Mouse (Mus musculus) spleen, adult 12 weeks (tissue): Measurements from ENCODE around the gene Eml1.

Experiments
- DNase-seq: peaks from one replicate; pipeline ENCODE4 v3.0.0; 2022; ENCODE audit warnings: low spot score

Gene Eml1

DNA sequence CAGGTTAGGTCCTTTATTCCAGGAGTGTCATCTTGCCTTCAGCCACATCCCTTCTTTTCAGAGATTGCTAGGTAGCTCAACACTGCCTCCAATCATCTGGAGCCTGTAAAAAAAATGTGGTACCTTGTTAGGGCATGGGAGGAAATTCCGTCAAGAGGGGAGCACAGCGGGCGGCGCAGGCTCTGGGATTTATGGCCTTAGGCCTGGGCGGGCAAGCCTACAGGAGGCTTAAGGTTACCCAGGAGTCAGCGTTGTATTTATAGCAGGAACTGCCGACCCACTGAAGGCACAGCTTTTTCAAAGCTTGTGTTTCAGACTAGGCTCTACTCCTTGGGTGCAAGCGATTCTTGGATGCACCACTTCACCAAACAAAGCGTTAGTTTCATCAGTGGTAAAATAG lies 2.9 kb downstream of the Eml1 start:
- no peak for DNase-seq

GRCm38 (mm10) chr12:108374689-108375088 lies 3.9 kb downstream of the Eml1 start:
- DNase-seq: no peak

DNA sequence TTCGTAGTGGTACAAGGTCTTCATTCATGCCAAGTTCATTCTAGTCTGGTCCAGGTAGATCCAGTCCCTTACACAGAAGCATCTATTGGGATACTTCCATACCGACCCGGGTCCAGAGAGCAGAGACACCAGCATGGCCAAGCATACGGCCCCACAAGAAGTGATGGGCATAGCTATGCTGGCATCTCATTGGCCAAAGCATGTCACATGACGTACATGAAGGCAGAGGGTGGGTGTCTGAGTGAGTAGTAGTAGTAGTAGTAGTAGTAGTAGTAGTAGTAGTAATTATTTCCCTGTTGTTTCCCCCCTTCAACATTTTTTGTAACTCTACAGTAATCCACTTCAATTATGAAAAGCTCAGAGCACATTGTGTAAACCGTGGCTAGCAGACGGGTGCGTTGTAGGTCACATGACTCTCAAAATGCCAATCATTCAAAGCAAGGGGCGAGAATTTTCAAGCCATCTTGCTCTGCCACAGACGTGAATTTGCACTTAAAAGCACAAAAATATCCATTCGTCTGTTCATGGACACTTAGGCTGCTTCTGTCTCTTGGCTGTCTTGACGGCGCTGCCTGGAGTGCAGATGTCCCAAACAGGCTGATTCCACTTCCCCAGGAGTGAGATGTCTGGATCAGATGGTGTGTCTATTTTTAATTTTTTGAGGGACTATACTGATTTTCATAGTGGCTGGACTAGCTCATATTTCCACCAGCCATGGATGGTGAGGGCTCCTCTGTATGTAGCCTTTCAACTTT lies 7.8 kb downstream of the Eml1 start:
- no peak for DNase-seq

DNA sequence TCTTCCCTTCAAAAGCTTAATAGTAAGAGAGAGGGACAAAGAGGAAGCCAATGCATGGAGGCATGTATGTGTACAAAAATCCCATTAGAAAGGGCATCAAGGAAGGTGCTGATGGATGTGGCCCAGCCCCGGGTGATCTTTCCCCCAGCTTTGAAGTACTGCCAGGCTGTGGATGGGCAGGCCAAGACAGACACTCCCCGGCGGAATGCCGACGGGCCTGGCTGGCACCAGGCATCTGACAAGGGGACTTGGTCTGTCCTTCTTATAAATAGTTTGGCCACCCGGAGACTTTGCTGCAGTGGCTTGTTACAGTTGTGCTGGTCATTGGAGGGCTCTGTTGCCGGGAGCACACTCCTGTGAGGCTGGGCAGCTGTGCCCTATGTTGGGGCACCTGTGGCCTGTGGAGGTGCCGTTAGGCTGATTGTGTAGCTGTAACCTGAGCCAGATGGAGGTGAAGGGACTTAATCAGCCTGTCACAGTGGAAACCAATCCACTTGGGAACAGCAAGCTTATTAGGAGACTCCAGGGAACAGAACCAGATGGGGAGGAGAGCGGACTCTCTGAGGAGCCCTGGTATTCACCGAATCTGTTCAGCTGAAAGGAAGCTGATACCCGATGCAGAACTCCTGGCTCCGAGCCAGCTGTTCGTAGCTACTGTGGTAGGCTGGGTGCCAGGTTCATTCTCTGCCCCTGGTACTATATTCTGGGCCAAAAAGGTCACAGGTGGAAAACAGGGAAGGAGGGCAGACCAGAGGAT lies 15.9 kb downstream of the Eml1 start:
- no peak for DNase-seq

DNA sequence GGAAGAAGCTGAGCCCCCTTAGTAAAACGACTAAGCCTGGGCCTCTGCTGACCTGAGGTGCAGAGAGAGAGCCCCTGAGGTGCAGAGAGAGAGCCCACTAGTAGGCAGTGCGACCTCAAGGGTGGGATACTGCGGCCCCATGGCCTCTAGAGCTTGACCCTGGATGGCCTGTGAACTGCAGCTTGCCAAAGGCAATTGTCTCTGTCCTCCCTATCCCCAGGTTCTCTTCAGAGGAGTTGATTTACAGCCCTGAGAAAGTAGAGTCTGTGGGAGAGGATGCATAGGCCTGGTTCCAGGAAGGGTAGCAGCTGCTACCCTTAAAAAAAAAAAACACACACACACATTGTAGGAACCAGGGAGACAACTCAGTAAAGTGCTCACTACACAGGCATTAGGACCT lies 19.0 kb downstream of the Eml1 start:
- DNase-seq: no peak

DNA sequence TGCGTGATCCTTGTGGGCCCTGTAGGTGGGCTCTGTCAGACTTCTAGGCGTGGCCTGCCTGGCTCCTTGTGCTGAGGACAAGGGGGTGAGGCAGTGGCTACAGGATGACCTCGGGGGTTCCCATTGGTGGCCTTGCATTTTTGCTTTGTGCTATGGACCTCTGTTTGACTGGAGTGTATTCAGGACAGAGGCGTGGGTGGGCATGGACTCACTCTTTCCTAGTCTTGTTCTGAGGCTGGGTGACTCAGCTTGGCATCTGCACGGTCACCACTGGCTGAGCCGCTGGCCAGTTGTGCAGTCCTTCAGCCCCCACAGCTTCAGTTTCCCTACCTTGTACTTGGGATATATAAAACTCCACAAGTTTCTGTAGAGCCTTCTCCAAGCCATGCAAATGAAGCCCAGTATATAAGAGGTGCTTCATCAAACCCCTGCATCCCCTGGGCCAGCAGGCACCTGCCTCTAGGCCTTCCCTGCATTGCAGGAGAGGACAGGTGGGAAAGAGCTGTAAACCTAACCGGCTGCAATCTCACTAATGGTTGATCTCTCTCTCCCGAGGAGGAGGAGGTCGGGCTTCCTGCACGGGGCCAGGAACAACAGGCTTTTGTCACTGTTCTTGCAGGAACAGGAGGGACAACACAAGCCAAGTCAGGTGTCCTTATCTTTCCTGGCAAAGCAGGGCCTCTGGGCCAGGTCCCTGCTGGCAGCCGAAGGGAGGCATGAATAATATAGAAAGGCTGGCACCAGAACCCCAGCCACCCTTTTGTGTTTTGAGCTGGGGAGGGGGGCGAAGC lies 21.7 kb downstream of the Eml1 start:
- DNase-seq: no peak

- DNase-seq: no peak
Observed at GRCm38 (mm10) chr12:108393082-108393481, 22.3 kb downstream of the Eml1 start.

DNA sequence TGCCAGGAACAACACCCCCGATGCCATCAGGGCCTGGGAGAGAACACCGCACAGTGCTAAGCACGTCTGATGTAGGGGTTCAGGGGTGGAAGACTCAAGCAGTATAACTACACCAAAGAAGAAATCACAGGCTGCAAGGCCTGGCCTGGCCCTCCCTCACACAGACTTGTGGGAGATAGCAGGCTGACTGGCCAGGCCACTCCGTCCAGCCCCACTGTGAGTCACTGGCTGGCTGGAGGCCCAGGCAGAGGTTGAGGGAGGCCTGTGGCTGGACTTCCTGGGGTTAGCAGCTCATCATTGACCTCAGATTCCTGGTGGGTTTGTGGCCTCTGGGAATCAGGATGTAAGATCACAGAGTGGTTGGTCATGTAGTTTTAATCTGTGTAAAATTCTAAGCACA lies 22.9 kb downstream of the Eml1 start:
- DNase-seq: no peak

- no peak for DNase-seq
Observed at GRCm38 (mm10) chr12:108394534-108395284, 24.0 kb downstream of the Eml1 start.

DNA sequence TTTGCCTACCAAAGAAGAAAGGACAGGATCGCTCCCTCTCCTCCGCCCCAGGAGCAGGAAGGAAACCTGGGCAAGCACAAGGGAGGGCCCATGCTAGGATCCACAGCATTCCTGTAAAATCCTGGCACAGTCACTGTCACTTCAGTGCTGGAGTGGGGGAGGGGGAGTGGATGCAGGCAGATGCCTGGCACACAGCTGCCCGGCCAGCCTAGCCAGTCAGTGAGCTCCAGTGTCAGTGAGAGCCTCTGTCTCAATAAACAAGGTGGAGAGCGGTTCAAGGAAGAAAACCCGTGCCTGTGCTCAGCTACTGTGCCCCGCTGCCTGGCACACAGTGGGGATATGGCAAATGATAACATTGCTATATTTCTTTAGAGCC lies 24.5 kb downstream of the Eml1 start:
- no peak for DNase-seq

DNA sequence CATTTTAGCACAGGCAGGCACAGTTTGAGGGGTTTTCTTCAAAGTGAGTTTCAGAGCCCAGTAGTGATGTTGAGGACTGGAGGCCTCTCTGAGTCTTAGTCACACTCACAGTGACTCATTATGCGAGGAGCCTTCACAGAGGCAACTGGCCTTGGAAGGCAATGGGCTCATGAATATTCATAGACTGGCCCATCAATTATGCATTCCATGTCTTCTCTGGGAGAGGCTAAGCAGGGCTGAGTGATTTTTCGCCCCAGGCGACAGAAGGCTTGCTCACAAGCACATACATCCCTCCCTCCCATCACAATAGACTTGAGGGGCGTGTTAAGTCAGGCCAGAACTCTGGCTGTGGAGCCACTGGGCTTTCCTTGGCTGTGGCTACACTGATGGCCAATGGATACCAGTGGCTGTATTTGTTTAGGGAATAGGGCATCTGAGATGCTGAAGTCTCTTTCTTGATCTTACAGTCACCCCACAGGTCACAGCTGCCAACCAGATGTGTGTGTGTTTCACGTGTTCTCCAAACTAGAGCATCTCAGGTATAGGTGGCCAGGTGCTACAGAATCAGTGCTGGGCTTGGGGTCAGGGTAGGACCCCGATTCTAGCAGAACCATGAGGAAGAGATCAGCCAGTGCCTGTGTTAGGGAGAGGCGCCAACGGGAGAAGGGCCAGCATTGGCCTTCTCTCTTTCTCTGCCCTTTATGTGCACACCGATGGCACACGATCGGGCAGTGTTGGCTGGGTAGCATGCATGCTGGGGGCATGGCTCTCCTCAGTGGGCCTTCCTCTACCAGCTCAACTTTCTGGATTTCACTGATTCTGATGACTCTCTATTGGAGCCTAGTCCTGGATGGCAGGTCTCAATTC lies 25.6 kb downstream of the Eml1 start:
- DNase-seq: no peak

DNA sequence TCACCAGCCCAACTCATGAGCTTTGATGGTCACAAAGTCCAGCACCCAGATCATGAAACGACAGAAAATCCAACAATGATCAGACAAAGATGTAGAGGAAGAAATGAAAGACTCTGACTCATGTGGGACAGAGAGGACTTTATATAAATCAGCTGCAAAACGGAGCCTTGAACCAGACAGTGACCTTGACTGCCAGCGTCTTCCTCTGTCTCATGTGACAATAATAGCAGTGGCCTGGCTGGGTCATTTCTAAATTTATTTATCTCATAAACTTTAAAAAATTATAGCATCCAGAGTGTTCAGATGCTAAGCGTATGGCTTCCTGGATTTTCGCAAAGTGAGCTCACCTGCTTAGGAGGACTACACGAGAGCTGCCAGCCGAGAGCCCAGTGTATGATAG lies 27.9 kb downstream of the Eml1 start:
- DNase-seq: no peak

DNA sequence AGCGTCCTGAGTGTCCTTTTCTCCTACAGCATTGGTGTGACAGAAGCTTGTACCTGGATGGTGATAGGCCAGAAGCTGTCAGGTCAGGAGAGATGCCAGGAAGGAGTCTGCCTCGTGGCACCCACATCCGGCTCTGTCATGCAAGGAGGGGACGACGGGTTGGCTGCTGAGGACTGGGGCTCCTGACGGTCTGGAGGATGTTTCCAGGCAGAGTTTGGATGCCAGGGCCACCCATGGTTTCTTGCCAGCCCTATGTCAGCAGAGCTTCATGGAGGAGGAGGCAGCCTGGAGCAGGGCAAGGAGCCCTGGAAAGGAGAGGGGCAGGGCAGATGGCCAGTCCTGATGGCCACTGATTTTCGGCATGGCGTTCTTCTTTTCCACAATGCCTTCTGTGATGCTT lies 28.4 kb downstream of the Eml1 start:
- DNase-seq: no peak

GRCm38 (mm10) chr12:108400951-108401350 lies 30.2 kb downstream of the Eml1 start:
- DNase-seq: no peak

GRCm38 (mm10) chr12:108403957-108404356 lies 33.2 kb downstream of the Eml1 start:
- no peak for DNase-seq

- no peak for DNase-seq
Observed at GRCm38 (mm10) chr12:108409100-108409499, 38.3 kb downstream of the Eml1 start.

GRCm38 (mm10) chr12:108410416-108411208 lies 39.9 kb downstream of the Eml1 start:
- DNase-seq: no peak

DNA sequence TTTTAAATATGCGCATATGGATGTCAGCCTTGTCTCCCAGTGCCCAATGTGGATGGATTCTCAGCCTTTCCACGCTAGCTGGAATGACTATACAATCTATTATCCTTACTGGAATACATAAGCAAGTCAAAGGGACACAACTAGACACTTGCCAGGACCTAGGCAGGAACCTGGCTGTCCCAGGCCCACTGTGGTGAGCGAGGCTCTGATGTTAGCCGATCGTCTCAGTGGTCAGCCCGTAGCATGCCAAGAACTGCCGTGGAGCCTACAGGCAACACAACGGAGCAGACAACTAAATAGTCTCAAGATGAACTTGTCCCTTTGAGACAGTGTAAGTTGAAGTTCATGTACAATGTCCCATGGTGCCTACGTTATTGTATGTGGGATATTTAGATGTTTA lies 44.2 kb downstream of the Eml1 start:
- DNase-seq: no peak

DNA sequence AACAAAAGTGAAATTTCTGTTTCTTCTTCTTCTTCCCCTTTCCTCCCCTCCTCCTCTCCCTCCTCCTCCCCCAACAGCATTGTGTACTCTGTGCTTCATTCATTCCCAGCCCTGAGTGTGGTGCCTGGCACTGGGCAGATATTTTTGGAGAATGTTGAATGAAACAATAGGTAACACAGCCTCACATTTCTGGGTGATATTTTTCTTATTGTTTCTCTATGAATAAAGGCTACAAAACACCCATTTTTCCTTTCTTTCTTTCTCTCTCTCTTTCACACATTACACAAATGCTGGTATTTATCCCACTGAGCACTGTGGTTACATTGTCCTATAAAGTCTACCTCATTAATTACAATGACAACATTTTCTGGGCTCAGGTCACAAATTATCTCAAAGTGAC lies 48.8 kb downstream of the Eml1 start:
- no peak for DNase-seq

DNA sequence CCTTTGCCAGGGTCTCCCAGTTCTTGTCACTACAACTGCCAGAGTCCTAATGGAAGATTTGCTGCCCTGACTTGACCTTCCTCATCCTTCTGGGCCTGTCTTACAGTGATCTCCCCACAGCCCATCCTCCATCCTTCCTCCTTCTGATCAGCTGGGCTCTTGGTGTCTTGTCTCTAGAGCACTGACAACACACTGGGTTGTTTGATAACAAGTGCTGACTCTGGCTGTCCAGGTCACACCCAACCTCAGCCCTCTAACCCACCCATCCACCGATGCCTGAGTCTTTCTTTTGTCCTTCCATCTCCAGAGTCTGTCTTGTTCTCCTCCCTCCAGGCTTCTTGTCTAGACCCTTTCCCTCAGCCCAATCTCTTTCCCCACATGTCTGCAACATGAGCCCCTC lies 50.7 kb downstream of the Eml1 start:
- no peak for DNase-seq

- DNase-seq: no peak
Observed at GRCm38 (mm10) chr12:108422495-108422857, 51.7 kb downstream of the Eml1 start.
